11 mouse cellular contexts compared by ENCODE assay signal in the genomic region with DNA sequence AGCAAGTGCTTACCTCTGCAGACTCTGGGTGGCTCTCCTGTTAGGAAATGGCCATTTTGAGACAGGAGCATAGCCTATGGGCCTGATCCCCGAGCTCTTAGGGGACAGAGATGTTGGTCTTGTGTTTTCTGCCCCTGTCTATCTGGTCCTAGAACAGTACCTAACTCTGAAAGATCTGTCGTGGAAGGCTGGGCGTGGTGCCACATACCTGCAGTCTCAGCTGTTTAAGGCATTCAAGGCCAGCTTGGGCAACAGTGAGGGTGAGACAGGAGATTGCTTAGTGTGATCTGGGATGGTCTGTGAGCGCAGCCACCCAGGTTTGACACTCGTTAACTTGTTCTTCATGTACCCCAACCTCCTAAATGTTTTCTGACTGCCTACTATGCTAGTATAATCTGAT. TPM values are rescaled to one million over a fixed set of nuclear protein-coding genes. Genes with fewer than 3 reads are reported as not detected.
DNase-seq lines count a peak whose midpoint lies in the region; ATAC-seq and TF ChIP-seq lines count a peak whose summit lies in the region.
"Had no signal": no experiment of that assay in that cellular context is flagged by ENCODE, and none has a peak within 500 bp of the region (broad histone marks: within the 10 kb centered on the region; RNA-seq: fewer than 3 reads in every experiment).

No protein-coding gene starts in this region.

- no peak for TF ChIP-seq POLR2A in liver, adult 2 months (IDR thresholded peaks at IDR 0.05; ENCODE audit: extremely low read depth, insufficient read depth, low read length)

- peaks cover 64% of the 10 kb centered on the region for H3K79me2 ChIP-seq in liver, adult 2 months (ENCODE audit: control insufficient read depth, insufficient read depth, low read length)

- no peak for TF ChIP-seq CTCF in liver, adult 2 months (IDR thresholded peaks at IDR 0.05; ENCODE audit: low read depth, low read length)

- H3K4me2 ChIP-seq in forebrain, embryonic 14.5 days (ENCODE audit: low read length) = no peak overlapping the region
- H3K4me2 ChIP-seq in embryonic facial prominence, embryonic 12.5 days (replicated peaks) = peak overlapping the region; percentile 98
- peak overlapping the region; percentile 78 for H3K4me2 ChIP-seq in liver, embryonic 13.5 days

- peaks cover 57% of the 10 kb centered on the region for H3K4me1 ChIP-seq in forebrain, embryonic 10.5 days
- peaks cover 21% of the 10 kb centered on the region for H3K4me1 ChIP-seq in forebrain, embryonic 14.5 days (ENCODE audit: control insufficient read depth, insufficient read depth, low read length)
- H3K4me1 ChIP-seq in liver, adult 2 months (ENCODE audit: control insufficient read depth, insufficient read depth, low read length) = peaks cover 44% of the 10 kb centered on the region
- H3K4me1 ChIP-seq in embryonic facial prominence, embryonic 12.5 days = peaks cover 51% of the 10 kb centered on the region
- H3K4me1 ChIP-seq in liver, embryonic 13.5 days (replicated peaks) = peaks cover 90% of the 10 kb centered on the region

- WGBS in forebrain, embryonic 10.5 days = 94% methylated on average over 5 of the region's 5 CpGs
- 81% methylated on average over 5 of the region's 5 CpGs for WGBS in forebrain, embryonic 14.5 days
- 42% methylated on average over 5 of the region's 5 CpGs for WGBS in liver, adult 2 months
- 78% methylated on average over 5 of the region's 5 CpGs for WGBS in embryonic facial prominence, embryonic 12.5 days
- WGBS in liver, embryonic 13.5 days (ENCODE audit: insufficient replicate concordance) = 64% methylated on average over 5 of the region's 5 CpGs

- H3K36me3 ChIP-seq in forebrain, embryonic 10.5 days (replicated peaks) = peaks cover 21% of the 10 kb centered on the region
- H3K36me3 ChIP-seq in forebrain, embryonic 14.5 days (ENCODE audit: control insufficient read depth, insufficient read depth, low read length) = peaks cover 3% of the 10 kb centered on the region
- H3K36me3 ChIP-seq in liver, adult 2 months (ENCODE audit: control insufficient read depth, insufficient read depth, low read length) = no peaks in the 10 kb centered on the region
- peaks cover 11% of the 10 kb centered on the region; the same call in 1 of the 2 replicates for H3K36me3 ChIP-seq in embryonic facial prominence, embryonic 12.5 days
- peaks cover 5% of the 10 kb centered on the region; the same call in 1 of the 2 replicates for H3K36me3 ChIP-seq in liver, embryonic 13.5 days

- no peaks in the 10 kb centered on the region for H3K9me3 ChIP-seq in forebrain, embryonic 10.5 days
- H3K9me3 ChIP-seq in forebrain, embryonic 14.5 days (replicated peaks; ENCODE audit: control insufficient read depth, low read length) = no peaks in the 10 kb centered on the region
- no peaks in the 10 kb centered on the region for H3K9me3 ChIP-seq in embryonic facial prominence, embryonic 12.5 days
- H3K9me3 ChIP-seq in liver, embryonic 13.5 days (replicated peaks) = no peaks in the 10 kb centered on the region

- H3K27me3 ChIP-seq in forebrain, embryonic 10.5 days (ENCODE audit: poor library complexity, severe bottlenecking) = no peaks in the 10 kb centered on the region
- H3K27me3 ChIP-seq in forebrain, embryonic 14.5 days (replicated peaks; ENCODE audit: control insufficient read depth, insufficient read depth, low read length) = no peaks in the 10 kb centered on the region
- no peaks in the 10 kb centered on the region for H3K27me3 ChIP-seq in liver, adult 2 months (ENCODE audit: control insufficient read depth, insufficient read depth, low read length)
- H3K27me3 ChIP-seq in embryonic facial prominence, embryonic 12.5 days = no peaks in the 10 kb centered on the region
- no peaks in the 10 kb centered on the region for H3K27me3 ChIP-seq in liver, embryonic 13.5 days

- H3K9ac ChIP-seq in forebrain, embryonic 14.5 days (ENCODE audit: low read length) = no peak overlapping the region
- peak overlapping the region; percentile 25; the same call in 1 of the 2 replicates for H3K9ac ChIP-seq in liver, adult 2 months (ENCODE audit: low read depth, low read length)
- H3K9ac ChIP-seq in embryonic facial prominence, embryonic 12.5 days = peak overlapping the region; percentile 98; the same call in 1 of the 2 replicates
- H3K9ac ChIP-seq in liver, embryonic 13.5 days = peak overlapping the region; percentile 89; the same call in 1 of the 2 replicates

- peak overlapping the region; percentile 78; the same call in 1 of the 2 replicates for H3K4me3 ChIP-seq in forebrain, embryonic 10.5 days
- no peak overlapping the region for H3K4me3 ChIP-seq in forebrain, embryonic 14.5 days (ENCODE audit: low read depth, low read length)
- no peak overlapping the region for H3K4me3 ChIP-seq in liver, adult 2 months (ENCODE audit: insufficient read depth, low read depth, low read length)
- H3K4me3 ChIP-seq in embryonic facial prominence, embryonic 12.5 days = peak overlapping the region; percentile 93; the same call in 1 of the 2 replicates
- peak overlapping the region; percentile 91; the same call in 1 of the 2 replicates for H3K4me3 ChIP-seq in liver, embryonic 13.5 days (replicated peaks)

- H3K27ac ChIP-seq in forebrain, embryonic 10.5 days = no peak overlapping the region
- no peak overlapping the region for H3K27ac ChIP-seq in forebrain, embryonic 14.5 days (ENCODE audit: low read depth, low read length)
- H3K27ac ChIP-seq in liver, adult 2 months (replicated peaks; ENCODE audit: insufficient read depth, low read depth, low read length) = no peak overlapping the region
- H3K27ac ChIP-seq in embryonic facial prominence, embryonic 12.5 days = no peak overlapping the region
- H3K27ac ChIP-seq in liver, embryonic 13.5 days = no peak overlapping the region

- DNase-seq in forebrain, embryonic 10.5 days (ENCODE audit: extremely low spot score, low spot score) = no peak
- no peak for DNase-seq in forebrain, embryonic 14.5 days (ENCODE audit: low spot score)
- DNase-seq in liver, adult 2 months (ENCODE audit: extremely low read depth, low read depth, low spot score) = peak; percentile 30
- DNase-seq in liver (no peak), MN1 (ENCODE audit: low spot score) (no peak)
- no peak for DNase-seq in liver, embryonic 13.5 days
- DNase-seq: gastrocnemius, postnatal 36 days; layer of hippocampus, postnatal 36 days; spleen, adult 18-20 months had no signal

- no peak for ATAC-seq in forebrain, embryonic 14.5 days
- no peak for ATAC-seq in embryonic facial prominence, embryonic 12.5 days (ENCODE audit: insufficient number of reproducible peaks, insufficient read depth, low FRiP score, low TSS enrichment)
- no peak for ATAC-seq in liver, embryonic 13.5 days (ENCODE audit: low read depth)
- no peak for ATAC-seq in frontal cortex, adult (ENCODE audit: low TSS enrichment)

RNA-seq across cellular contexts. Expression of a gene that starts 2.4 kb away (rescaled TPM):
- polyA plus RNA-seq in forebrain, embryonic 10.5 days (2016; fragmentation: Nextera tagmentation; extraction: Ambion mirVana) = 340 and 360 TPM in 2 replicates
- polyA plus RNA-seq in forebrain, embryonic 14.5 days (2014; fragmentation: Nextera tagmentation; extraction: Ambion mirVana) = 272 and 278 TPM in 2 replicates
- total RNA-seq in liver, adult 2 months (2014; rRNA removed) = 51.4 and 58.5 TPM in 2 replicates
- 52.6 and 56.4 TPM in 2 replicates for polyA plus RNA-seq in liver, adult 2 months (2012; rRNA removed)
- 415 TPM in 2 replicates for polyA plus RNA-seq in embryonic facial prominence, embryonic 12.5 days (2016; fragmentation: Nextera tagmentation; extraction: Ambion mirVana)
- polyA plus RNA-seq in liver, embryonic 13.5 days (2015; fragmentation: Nextera tagmentation; extraction: Ambion mirVana) = 173 and 198 TPM in 2 replicates

Comparison
In these comparisons a context has a peak if more than half of its experiments do, and no peak if none do; other contexts are left out.
1. H3K4me3 ChIP-seq: peak in forebrain, embryonic 10.5 days (single experiment), embryonic facial prominence, embryonic 12.5 days (single experiment) and liver, embryonic 13.5 days (single experiment); none in forebrain, embryonic 14.5 days (single experiment) and liver, adult 2 months (single experiment).